Mouse (Mus musculus) hindbrain, embryonic 11.5 days (tissue): ENCODE data around the gene Adamtsl1. TPM values are rescaled to one million over a fixed set of nuclear protein-coding genes. Genes with fewer than 3 reads are reported as not detected.

ENCODE experiments used
- ATAC-seq: fragments of 200-750 bp; cut with Nextera tagmentation; 2 replicates; pipeline ENCODE4 v1.8.0; 2017; ENCODE audit warnings: mild to moderate bottlenecking, moderate TSS enrichment, moderate library complexity; ENCODE audit not compliant: low FRiP score
- DNase-seq: peaks from one replicate; pipeline ENCODE4 v3.0.0-alpha.2; 2015; ENCODE audit warnings: low spot score
- H3K27ac ChIP-seq: fragments of 300-500 bp; sonication (generic); 2 replicates; pipeline ENCODE4 v1.5.1; 2014; ENCODE audit warnings: mild to moderate bottlenecking, low read depth, low read length
- H3K27me3 ChIP-seq: fragments of 300-500 bp; sonication (generic); 2 replicates; pipeline ENCODE4 v1.6.1; 2014; ENCODE audit warnings: mild to moderate bottlenecking, low read length, moderate library complexity, mixed read lengths; ENCODE audit not compliant: control insufficient read depth, insufficient read depth
- H3K36me3 ChIP-seq: fragments of 300-500 bp; sonication (generic); 2 replicates; pipeline ENCODE4 v1.6.1; 2014; ENCODE audit warnings: mild to moderate bottlenecking, low read length, moderate library complexity, mixed read lengths; ENCODE audit not compliant: control insufficient read depth, insufficient read depth
- H3K4me1 ChIP-seq: fragments of 300-500 bp; sonication (generic); replicated peaks from 2 replicates; pipeline ENCODE4 v1.6.1; 2014; ENCODE audit warnings: low read length, mixed read lengths; ENCODE audit not compliant: control insufficient read depth, insufficient read depth
- H3K4me2 ChIP-seq: fragments of 300-500 bp; sonication (generic); replicated peaks from 2 replicates; pipeline ENCODE4 v1.6.1; 2014; ENCODE audit warnings: mild to moderate bottlenecking, low read depth, low read length
- H3K4me3 ChIP-seq: fragments of 300-500 bp; sonication (generic); 2 replicates; pipeline ENCODE4 v1.5.1; 2014; ENCODE audit warnings: low read depth, low read length
- H3K9ac ChIP-seq: fragments of 300-500 bp; sonication (generic); 2 replicates; pipeline ENCODE4 v1.6.1; 2014; ENCODE audit warnings: low read depth, low read length
- H3K9me3 ChIP-seq: fragments of 300-500 bp; sonication (generic); 2 replicates; pipeline ENCODE4 v1.6.1; 2016; ENCODE audit warnings: low read length; ENCODE audit not compliant: control insufficient read depth
- WGBS: fragments of 180-500 bp; shearing (Covaris S2); extraction: QIAGEN DNeasy Blood & Tissue Kit; methylation state at CpG from one replicate; pipeline ENCODE4 v1.1.7; 2014; 5-methylcytosine and 5-hydroxymethylcytosine counted together
- polyA plus RNA-seq: library from polyadenylated mRNA; unstranded; fragments of >200 nt; fragmentation: Nextera tagmentation; extraction: Ambion mirVana; gene quantifications from 2 replicates; pipeline ENCODE4 v1.2.1, GENCODE M21; 2014

Adamtsl1 gene
- polyA plus RNA-seq, 1 experiment from 2014 or later: 11.1 TPM

- Histone ChIP-seq H3K4me2 (no peak overlapping the region), H3K4me1 (no peaks in the 10 kb centered on the region), H3K4me3 (no peak overlapping the region), H3K9ac (no peak overlapping the region), H3K9me3 (no peaks in the 10 kb centered on the region), H3K27me3 (no peaks in the 10 kb centered on the region), H3K36me3 (no peaks in the 10 kb centered on the region), H3K27ac (no peak overlapping the region)
- DNase-seq (no peak), ATAC-seq (no peak)
- 79% methylated on average over 3 of the region's 3 CpGs for WGBS
Observed at GRCm38 (mm10) chr4:85613331-85613730, 99.4 kb downstream of the Adamtsl1 start.

DNA sequence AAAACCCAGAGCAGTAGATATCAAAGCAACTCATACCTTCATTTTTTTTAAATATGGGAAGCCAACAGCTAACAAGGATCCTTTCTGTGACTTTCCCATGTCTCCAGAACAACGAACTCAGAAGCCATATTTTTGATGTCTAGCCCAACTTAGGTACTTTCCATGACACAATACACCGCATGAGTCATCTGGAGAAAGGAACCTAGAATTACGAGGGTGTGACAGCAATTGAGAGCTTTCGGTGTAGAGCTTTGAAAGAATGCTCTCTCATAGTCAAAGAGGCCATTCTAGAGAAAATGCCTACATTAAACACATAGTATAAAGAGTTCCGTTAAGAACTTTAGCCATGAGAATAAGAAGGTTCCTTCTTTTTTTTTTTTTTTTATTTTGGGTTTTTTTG lies 104.8 kb downstream of the Adamtsl1 start:
- Histone ChIP-seq H3K27ac (no peak overlapping the region), H3K4me1 (no peaks in the 10 kb centered on the region), H3K9me3 (no peaks in the 10 kb centered on the region), H3K27me3 (no peaks in the 10 kb centered on the region), H3K4me2 (no peak overlapping the region), H3K9ac (no peak overlapping the region), H3K4me3 (no peak overlapping the region), H3K36me3 (no peaks in the 10 kb centered on the region)
- DNase-seq (no peak), ATAC-seq (no peak)
- 95% methylated on average over 5 of the region's 5 CpGs for WGBS

DNA sequence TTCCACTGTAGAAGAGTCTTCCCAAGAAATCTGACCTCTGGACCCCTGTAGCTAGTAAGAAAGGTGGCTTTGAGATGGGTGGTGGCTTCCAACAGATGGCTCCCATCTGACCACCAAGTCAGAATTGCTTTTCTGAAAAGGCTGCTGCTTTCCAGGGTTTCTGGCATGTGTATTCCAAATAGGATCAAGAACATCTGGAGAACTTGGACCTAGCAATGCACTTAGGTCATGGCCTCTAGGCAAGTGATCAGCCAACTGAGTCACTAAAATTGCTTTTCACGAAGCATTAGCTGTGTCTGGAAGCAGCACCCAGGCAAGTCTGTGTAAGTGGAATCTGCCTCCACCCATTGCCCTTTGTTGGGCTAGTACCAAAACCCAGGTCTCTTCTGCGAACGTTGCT lies 105.3 kb downstream of the Adamtsl1 start:
- no peak overlapping the region for H3K4me3 ChIP-seq
- H3K27ac ChIP-seq: no peak overlapping the region
- no peak overlapping the region for H3K4me2 ChIP-seq
- DNase-seq (no peak), ATAC-seq (no peak)
- 81% methylated on average over 3 of the region's 3 CpGs for WGBS
- no peak overlapping the region for H3K9ac ChIP-seq
- no peaks in the 10 kb centered on the region for H3K9me3 ChIP-seq
- H3K36me3 ChIP-seq: no peaks in the 10 kb centered on the region
- no peaks in the 10 kb centered on the region for H3K27me3 ChIP-seq
- H3K4me1 ChIP-seq: no peaks in the 10 kb centered on the region

DNA sequence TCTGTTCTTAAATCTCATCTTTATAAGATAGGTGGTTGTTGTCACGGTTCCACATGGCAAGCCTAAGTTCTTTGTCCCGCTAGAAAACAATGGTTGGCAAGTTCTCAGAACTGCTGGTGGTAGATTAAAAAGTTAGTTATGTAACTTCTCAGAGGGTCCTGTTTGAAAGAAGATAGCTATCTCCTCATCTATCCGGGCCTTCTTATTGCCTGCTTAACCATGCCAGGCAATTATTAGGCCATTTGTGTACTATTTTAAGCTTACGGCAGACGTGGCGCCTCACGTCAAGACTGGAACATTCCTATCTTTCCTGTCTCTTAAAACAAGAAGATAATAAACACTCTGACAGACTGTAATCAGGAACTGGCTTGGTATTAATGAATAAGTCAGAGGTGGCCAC lies 115.4 kb downstream of the Adamtsl1 start:
- no peaks in the 10 kb centered on the region for H3K4me1 ChIP-seq
- H3K4me2 ChIP-seq: no peak overlapping the region
- ATAC-seq (no peak), DNase-seq (no peak)
- H3K9me3 ChIP-seq: no peaks in the 10 kb centered on the region
- H3K27me3 ChIP-seq: no peaks in the 10 kb centered on the region
- no peak overlapping the region for H3K4me3 ChIP-seq
- WGBS: 93% methylated on average over 7 of the region's 7 CpGs
- no peak overlapping the region for H3K9ac ChIP-seq
- no peaks in the 10 kb centered on the region for H3K36me3 ChIP-seq
- H3K27ac ChIP-seq: no peak overlapping the region

GRCm38 (mm10) chr4:85669271-85669670 lies 155.3 kb downstream of the Adamtsl1 start:
- Histone ChIP-seq H3K9me3 (no peaks in the 10 kb centered on the region), H3K27me3 (no peaks in the 10 kb centered on the region), H3K36me3 (no peaks in the 10 kb centered on the region), H3K4me3 (no peak overlapping the region), H3K9ac (no peak overlapping the region), H3K4me1 (no peaks in the 10 kb centered on the region), H3K4me2 (no peak overlapping the region), H3K27ac (no peak overlapping the region)
- ATAC-seq (no peak), DNase-seq (no peak)
- 91% methylated on average over 5 of the region's 5 CpGs for WGBS

- WGBS: 77% methylated on average over 1 of the region's 1 CpGs
- Histone ChIP-seq H3K36me3 (no peaks in the 10 kb centered on the region), H3K4me3 (no peak overlapping the region), H3K9ac (no peak overlapping the region), H3K4me1 (no peaks in the 10 kb centered on the region), H3K27ac (no peak overlapping the region), H3K27me3 (no peaks in the 10 kb centered on the region), H3K9me3 (no peaks in the 10 kb centered on the region), H3K4me2 (no peak overlapping the region)
- ATAC-seq (no peak), DNase-seq (no peak)
Observed at GRCm38 (mm10) chr4:85669735-85670134, 155.8 kb downstream of the Adamtsl1 start.

DNA sequence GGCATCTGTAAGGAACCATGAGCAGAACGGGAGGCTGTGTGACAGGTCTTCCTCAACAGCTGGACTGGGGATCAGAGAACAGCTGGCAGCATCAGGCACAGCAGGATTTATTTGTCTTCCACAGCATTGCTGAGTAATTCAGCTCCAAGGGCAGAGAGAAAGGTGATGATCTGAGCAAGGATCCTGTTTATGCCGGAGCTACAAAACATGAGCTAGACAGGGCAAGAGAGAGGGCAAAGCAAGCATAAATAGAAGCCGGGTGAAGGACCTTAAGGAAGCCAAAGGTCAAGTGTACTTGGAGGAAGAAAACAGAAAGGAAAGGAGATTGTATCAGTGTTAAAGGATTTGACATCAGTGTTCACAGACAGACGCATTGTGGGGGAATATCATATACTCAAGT lies 158.3 kb downstream of the Adamtsl1 start:
- ATAC-seq (no peak), DNase-seq (no peak)
- Histone ChIP-seq H3K27ac (no peak overlapping the region), H3K4me1 (no peaks in the 10 kb centered on the region), H3K4me3 (no peak overlapping the region), H3K4me2 (no peak overlapping the region), H3K9me3 (no peaks in the 10 kb centered on the region), H3K36me3 (no peaks in the 10 kb centered on the region), H3K9ac (no peak overlapping the region), H3K27me3 (no peaks in the 10 kb centered on the region)
- 61% methylated on average over 4 of the region's 4 CpGs for WGBS

GRCm38 (mm10) chr4:85677621-85678020 lies 163.6 kb downstream of the Adamtsl1 start:
- ATAC-seq: no peak
- 71% methylated on average over 1 of the region's 1 CpGs for WGBS

GRCm38 (mm10) chr4:85686160-85686559 lies 172.2 kb downstream of the Adamtsl1 start:
- Histone ChIP-seq H3K27ac (no peak overlapping the region), H3K27me3 (no peaks in the 10 kb centered on the region), H3K9ac (no peak overlapping the region), H3K9me3 (no peaks in the 10 kb centered on the region), H3K36me3 (no peaks in the 10 kb centered on the region), H3K4me3 (no peak overlapping the region), H3K4me1 (no peaks in the 10 kb centered on the region), H3K4me2 (no peak overlapping the region)
- DNase-seq (no peak), ATAC-seq (no peak)
- 74% methylated on average over 4 of the region's 4 CpGs for WGBS

More at GRCm38 (mm10) chr4:85677621-85678020, 163.6 kb downstream of the Adamtsl1 start:
- no peak for DNase-seq
- Histone ChIP-seq H3K4me2 (no peak overlapping the region), H3K27me3 (no peaks in the 10 kb centered on the region), H3K9me3 (no peaks in the 10 kb centered on the region), H3K9ac (no peak overlapping the region), H3K4me1 (no peaks in the 10 kb centered on the region), H3K4me3 (no peak overlapping the region), H3K36me3 (no peaks in the 10 kb centered on the region), H3K27ac (no peak overlapping the region)
